Mouse (Mus musculus) C2C12 (cell line): ENCODE results near the gene Rhbdf2.

ENCODE experiments used
- CEBPB ChIP-seq: IDR thresholded peaks from one replicate; pipeline ENCODE4 v1.6.1; 2011; ENCODE audit warnings: low read depth, mild to moderate bottlenecking, control low read depth, moderate library complexity
- CTCF ChIP-seq: IDR thresholded peaks from one replicate; pipeline ENCODE4 v1.5.1; 2011; ENCODE audit not compliant: control insufficient read depth, insufficient read depth, insufficient read length
- MAX ChIP-seq: IDR thresholded peaks from one replicate; pipeline ENCODE4 v1.6.1; 2011; ENCODE audit warnings: mild to moderate bottlenecking, control low read depth
- MYOD1 ChIP-seq: IDR thresholded peaks from one replicate; pipeline ENCODE4 v1.6.1; 2011; ENCODE audit warnings: low read depth; ENCODE audit not compliant: control insufficient read depth, insufficient read length
- MYOG ChIP-seq: IDR thresholded peaks from one replicate; pipeline ENCODE4 v1.6.1; 2011; ENCODE audit not compliant: control insufficient read depth, insufficient read length; ENCODE audit errors: extremely low read depth
- USF1 ChIP-seq: IDR thresholded peaks from one replicate; pipeline ENCODE4 v1.6.1; 2011; ENCODE audit warnings: low read depth, mild to moderate bottlenecking, control low read depth, moderate library complexity

DNA sequence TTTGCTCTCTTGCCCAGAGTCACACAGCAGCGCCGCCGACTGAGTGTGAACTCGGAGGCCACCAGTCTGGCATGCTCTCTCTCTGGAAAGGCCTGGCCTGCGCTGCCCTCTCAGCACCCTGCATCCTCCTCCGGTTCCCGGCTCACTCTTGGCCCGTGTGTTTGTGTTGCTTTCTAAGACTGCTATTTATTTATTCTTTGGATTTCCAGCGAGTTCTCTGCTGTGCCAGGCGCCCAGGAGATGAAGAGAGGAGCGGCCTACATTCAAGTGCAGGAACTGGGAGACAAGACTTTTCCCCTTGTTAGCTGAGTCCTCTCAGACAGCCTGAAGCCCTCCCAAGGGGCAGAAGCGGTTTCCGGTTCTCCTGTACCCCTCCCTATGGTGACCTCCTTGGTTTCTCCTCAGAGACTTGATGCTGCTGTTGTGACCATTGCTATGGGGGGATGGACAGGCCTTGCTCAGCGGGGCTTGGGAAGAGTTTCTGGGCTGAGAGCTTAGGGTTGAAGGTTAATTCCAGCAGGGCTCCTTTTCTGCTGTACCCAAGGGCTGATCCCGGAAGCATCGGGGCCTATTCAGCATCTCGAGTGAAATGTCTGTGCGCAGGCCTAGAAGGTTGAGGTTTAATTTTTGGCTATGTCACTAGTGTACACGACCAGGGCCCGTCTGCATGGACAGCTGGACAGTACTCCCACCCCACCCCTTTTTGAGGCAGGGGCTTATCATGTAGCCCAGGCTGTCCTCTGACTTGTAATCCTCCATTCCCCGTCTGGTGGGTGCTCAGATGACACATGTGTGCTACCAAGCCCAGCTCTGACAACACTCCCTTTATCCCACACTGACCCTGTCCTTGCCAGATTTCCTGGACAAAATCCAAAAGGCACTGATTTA is 17.6 kb upstream of the Rhbdf2 start:
- TF ChIP-seq CTCF (no peak), CEBPB (no peak), USF1 (no peak), MYOG (no peak), MYOD1 (no peak), MAX (no peak)
